Mouse (Mus musculus): ENCODE measurements at regions not wholly inside any gene's neighbourhood (a gene's known extent, or its start where the extent isn't known, plus 50 kb on each side); places are given as distances from the start of the nearest gene placed in this dataset.
"Not testable (repeated sequence)": the region's sequence is repeated elsewhere in the genome, so short reads cannot be mapped to it uniquely, and the experiment has no call there.

DNA sequence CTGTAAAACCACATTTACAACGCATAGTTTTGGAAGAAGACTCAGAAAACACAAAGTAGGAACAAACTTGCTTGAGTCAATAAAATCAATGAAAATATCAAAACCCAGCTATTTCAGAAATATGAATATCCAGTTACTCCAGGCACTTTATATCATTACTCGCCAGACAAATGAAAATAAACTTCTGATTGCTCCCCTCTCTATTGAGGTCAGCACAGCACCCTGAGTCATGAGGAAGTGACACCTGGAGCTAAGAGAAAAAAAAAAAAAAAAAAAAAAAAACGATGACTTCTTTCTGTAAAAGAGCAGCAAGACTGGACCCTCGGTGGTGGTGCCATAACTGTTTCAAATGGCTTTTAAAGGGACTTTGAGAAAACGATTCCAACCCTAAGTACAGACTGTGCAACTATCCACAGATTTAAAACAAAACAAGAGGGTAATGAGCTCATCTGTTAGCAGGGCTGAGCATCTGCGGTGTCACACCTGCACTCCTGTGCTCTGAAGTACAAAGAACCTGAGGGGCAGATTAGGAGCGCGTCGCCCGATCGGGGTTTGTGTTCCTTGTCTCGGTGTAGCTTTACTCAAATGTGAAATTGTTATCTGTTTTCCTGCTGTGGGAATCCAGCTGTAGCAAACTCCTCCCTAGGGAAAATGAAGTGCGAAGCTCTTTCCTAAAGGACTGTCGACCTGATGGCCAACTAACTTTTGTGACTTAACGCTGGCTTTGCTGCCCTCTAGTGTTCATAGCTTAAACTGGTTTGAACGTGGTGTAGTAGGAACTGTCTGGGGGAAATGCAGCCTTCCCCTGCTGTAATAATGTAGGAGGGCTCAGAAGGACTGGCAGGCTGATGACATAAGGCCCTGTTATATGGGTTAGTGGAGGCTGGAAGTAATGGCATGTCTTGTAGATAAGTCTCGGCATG is 449.9 kb downstream of the Dad1 start:
- Histone ChIP-seq H3K4me1 (replicated peaks) (no peaks in the 10 kb centered on the region), H3K4me3 (replicated peaks) (no peak overlapping the region), H3K4me2 (replicated peaks) (peak overlapping the region; percentile 44), H3K36me3 (no peaks in the 10 kb centered on the region), H3K9me3 (no peaks in the 10 kb centered on the region), H3K27me3 (replicated peaks) (no peaks in the 10 kb centered on the region), H3K9ac (no peak overlapping the region), H3K27ac (no peak overlapping the region)
- WGBS = 26% methylated on average over 17 of the region's 17 CpGs
- peak; percentile 69 for ATAC-seq

GRCm38 (mm10) chr14:53802547-53802946 is 451.4 kb downstream of the Dad1 start:
- Histone ChIP-seq H3K9me3 (no peaks in the 10 kb centered on the region), H3K9ac (no peak overlapping the region), H3K4me1 (replicated peaks) (no peaks in the 10 kb centered on the region), H3K36me3 (no peaks in the 10 kb centered on the region), H3K27ac (no peak overlapping the region), H3K4me3 (replicated peaks) (no peak overlapping the region), H3K4me2 (replicated peaks) (no peak overlapping the region), H3K27me3 (replicated peaks) (no peaks in the 10 kb centered on the region)
- no peak for ATAC-seq
- WGBS = 84% methylated on average over 3 of the region's 3 CpGs

GRCm38 (mm10) chr14:53800508-53801136 is 453.3 kb downstream of the Dad1 start:
- ATAC-seq = no peak
- Histone ChIP-seq H3K9ac (no peak overlapping the region), H3K4me1 (replicated peaks) (no peaks in the 10 kb centered on the region), H3K4me2 (replicated peaks) (no peak overlapping the region), H3K27ac (no peak overlapping the region), H3K36me3 (no peaks in the 10 kb centered on the region), H3K27me3 (replicated peaks) (no peaks in the 10 kb centered on the region), H3K4me3 (replicated peaks) (no peak overlapping the region), H3K9me3 (no peaks in the 10 kb centered on the region)
- WGBS = 75% methylated on average over 11 of the region's 11 CpGs

- H3K9ac ChIP-seq; H3K9me3 ChIP-seq; H3K4me3 ChIP-seq (replicated peaks); H3K27ac ChIP-seq; H3K36me3 ChIP-seq; H3K4me1 ChIP-seq (replicated peaks); H3K27me3 ChIP-seq (replicated peaks): not testable (repeated sequence)
- WGBS = 59% methylated on average over 1 of the region's 1 CpGs
- peak; percentile 36; the same call in 1 of the 2 replicates for ATAC-seq
- H3K4me2 ChIP-seq (replicated peaks) = 0 out of 2 replicates have a peak overlapping the region, but pooled peaks have one; percentile 6
These were observed 458.7 kb downstream of the Dad1 start for GRCm38 (mm10) chr14:53795160-53795559.

DNA sequence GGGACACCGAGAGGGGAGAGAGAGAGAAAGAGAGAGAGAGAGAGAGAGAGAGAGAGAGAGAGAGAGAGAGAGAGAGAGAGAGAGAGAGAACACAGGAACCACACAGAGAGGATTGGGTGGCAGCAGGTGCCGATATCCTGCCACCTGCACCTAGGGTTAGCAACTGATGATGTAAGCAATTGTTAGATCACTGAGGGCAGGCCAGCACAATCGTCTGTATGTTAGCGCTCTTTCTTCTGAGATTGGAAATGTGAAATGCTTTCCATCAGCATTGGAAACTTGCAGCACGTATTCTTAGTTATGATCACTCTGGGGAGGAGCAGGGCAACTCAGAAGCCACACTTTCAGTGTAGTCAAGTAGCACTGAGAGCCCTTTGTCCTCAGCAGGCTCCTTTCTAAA is 459.4 kb downstream of the Dad1 start:
- H3K4me1 ChIP-seq (replicated peaks) = no peaks in the 10 kb centered on the region
- no peak overlapping the region for H3K4me3 ChIP-seq (replicated peaks)
- H3K4me2 ChIP-seq (replicated peaks) = no peak overlapping the region
- no peak overlapping the region for H3K9ac ChIP-seq
- H3K27me3 ChIP-seq (replicated peaks) = no peaks in the 10 kb centered on the region
- 85% methylated on average over 5 of the region's 5 CpGs for WGBS
- no peak for ATAC-seq
- no peaks in the 10 kb centered on the region for H3K9me3 ChIP-seq
- H3K36me3 ChIP-seq = no peaks in the 10 kb centered on the region
- no peak overlapping the region for H3K27ac ChIP-seq

DNA sequence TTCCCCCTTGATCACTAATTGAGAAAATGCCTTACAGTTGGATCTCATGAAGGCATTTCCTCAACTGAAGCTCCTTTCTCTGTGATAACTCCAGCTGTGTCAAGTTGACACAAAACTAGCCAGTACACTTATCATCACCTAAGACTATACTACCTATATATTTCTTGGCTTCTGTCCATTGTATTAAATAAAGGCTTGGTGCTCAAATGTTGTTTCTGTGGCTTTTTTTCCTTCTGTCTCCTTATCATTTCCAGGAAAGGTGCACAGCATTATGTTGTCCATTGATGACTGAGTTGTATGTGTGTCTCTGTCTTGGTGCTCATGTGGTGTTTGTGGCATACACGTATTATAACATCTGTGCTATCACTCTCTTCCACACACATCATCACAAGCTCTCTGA is 461.5 kb downstream of the Dad1 start:
- not testable (repeated sequence) for H3K9ac ChIP-seq; H3K9me3 ChIP-seq; H3K27ac ChIP-seq; ATAC-seq; H3K4me1 ChIP-seq (replicated peaks); H3K4me3 ChIP-seq (replicated peaks); H3K36me3 ChIP-seq; H3K4me2 ChIP-seq (replicated peaks); H3K27me3 ChIP-seq (replicated peaks)
- 88% methylated on average over 1 of the region's 1 CpGs for WGBS

DNA sequence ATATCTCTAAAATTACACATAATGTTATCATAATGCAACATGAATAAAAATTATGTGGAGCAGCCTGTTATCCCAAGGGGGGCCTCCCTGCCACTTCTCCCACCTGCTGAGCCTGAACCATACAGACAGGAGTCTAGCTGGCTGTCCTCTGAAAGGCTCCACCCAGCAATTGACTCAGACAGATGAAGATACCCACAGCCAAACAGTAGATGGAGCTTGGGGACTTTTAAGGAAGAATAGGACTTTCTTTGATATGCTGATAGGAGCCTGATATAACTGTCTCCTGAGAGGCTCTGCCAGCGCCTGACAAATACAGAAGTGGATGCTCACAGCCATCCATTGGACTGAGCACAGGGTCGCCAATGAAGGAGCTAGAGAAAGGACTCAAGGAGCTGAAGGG is 468.4 kb downstream of the Dad1 start:
- H3K27ac ChIP-seq; H3K4me2 ChIP-seq (replicated peaks); ATAC-seq; H3K27me3 ChIP-seq (replicated peaks); H3K4me1 ChIP-seq (replicated peaks); H3K9me3 ChIP-seq; H3K36me3 ChIP-seq; H3K9ac ChIP-seq; H3K4me3 ChIP-seq (replicated peaks): not testable (repeated sequence)
- WGBS = 74% methylated on average over 2 of the region's 2 CpGs

- H3K4me3 ChIP-seq (replicated peaks) = no peak overlapping the region
- ATAC-seq = no peak
- H3K4me2 ChIP-seq (replicated peaks) = no peak overlapping the region
- WGBS = 69% methylated on average over 3 of the region's 3 CpGs
- no peaks in the 10 kb centered on the region for H3K4me1 ChIP-seq (replicated peaks)
- H3K27ac ChIP-seq = no peak overlapping the region
- H3K27me3 ChIP-seq (replicated peaks) = no peaks in the 10 kb centered on the region
- no peaks in the 10 kb centered on the region for H3K36me3 ChIP-seq
- no peak overlapping the region for H3K9ac ChIP-seq
- no peaks in the 10 kb centered on the region for H3K9me3 ChIP-seq
These were observed 476.5 kb downstream of the Dad1 start for GRCm38 (mm10) chr14:53777375-53777774.

DNA sequence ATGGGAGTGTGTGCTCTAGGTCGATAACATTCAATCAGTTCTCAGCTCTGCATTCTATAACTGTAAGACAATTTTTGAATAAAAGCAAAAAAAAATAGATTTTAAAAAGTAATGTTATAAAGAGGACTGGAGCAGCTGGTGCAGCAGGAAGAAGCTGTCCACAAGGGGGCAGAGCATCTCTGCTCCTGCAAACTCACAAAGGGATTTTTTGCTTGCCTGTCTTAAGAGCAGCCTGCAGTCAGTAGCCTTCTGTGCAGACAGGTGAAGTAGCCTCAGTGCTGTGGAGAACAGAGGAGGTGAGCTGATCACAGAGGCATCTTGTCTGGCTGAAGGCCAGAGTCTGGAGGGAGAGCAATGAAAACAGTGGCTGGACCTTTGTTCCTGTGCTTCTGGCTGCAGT is 477.2 kb downstream of the Dad1 start:
- H3K4me2 ChIP-seq (replicated peaks); H3K36me3 ChIP-seq; ATAC-seq; H3K27me3 ChIP-seq (replicated peaks); H3K27ac ChIP-seq; H3K9ac ChIP-seq; H3K4me1 ChIP-seq (replicated peaks); H3K9me3 ChIP-seq; H3K4me3 ChIP-seq (replicated peaks): not testable (repeated sequence)
- WGBS = 47% methylated on average over 1 of the region's 1 CpGs

GRCm38 (mm10) chr14:53766501-53766900 is 487.4 kb downstream of the Dad1 start:
- H3K4me3 ChIP-seq (replicated peaks); H3K36me3 ChIP-seq; H3K9me3 ChIP-seq; H3K27ac ChIP-seq; H3K4me2 ChIP-seq (replicated peaks); H3K9ac ChIP-seq; H3K27me3 ChIP-seq (replicated peaks); ATAC-seq; H3K4me1 ChIP-seq (replicated peaks): not testable (repeated sequence)
- 53% methylated on average over 6 of the region's 6 CpGs for WGBS

- H3K27ac ChIP-seq; H3K9ac ChIP-seq; H3K4me2 ChIP-seq (replicated peaks); H3K9me3 ChIP-seq; ATAC-seq; H3K4me3 ChIP-seq (replicated peaks); H3K4me1 ChIP-seq (replicated peaks); H3K36me3 ChIP-seq; H3K27me3 ChIP-seq (replicated peaks): not testable (repeated sequence)
- WGBS = 86% methylated on average over 1 of the region's 1 CpGs
These were observed 488.0 kb downstream of the Dad1 start for GRCm38 (mm10) chr14:53765918-53766317.

GRCm38 (mm10) chr14:53760578-53760977 is 493.3 kb downstream of the Dad1 start:
- H3K36me3 ChIP-seq; H3K9ac ChIP-seq; H3K4me2 ChIP-seq (replicated peaks); ATAC-seq; H3K9me3 ChIP-seq; H3K4me1 ChIP-seq (replicated peaks); H3K27me3 ChIP-seq (replicated peaks); H3K27ac ChIP-seq; H3K4me3 ChIP-seq (replicated peaks): not testable (repeated sequence)
- WGBS = 79% methylated on average over 2 of the region's 2 CpGs

DNA sequence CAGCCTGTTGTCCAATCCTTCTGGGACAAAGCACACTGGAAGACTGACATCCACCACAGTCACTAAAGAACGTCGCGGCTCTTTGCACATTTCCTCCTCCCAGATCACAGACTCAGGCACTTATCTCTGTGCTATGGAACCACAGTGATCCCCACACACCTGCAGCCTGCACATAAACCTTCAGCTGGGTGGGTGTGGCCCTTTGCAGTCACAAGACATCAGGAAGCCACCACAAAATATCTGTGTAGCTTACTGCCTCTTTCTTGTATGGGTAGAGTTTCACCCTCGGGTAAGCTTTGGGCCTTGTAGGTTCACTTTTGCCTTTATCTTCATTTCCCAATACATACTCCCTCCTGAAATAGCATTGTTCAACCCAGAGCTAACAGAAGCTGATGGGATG is 496.1 kb downstream of the Dad1 start:
- H3K4me3 ChIP-seq (replicated peaks); H3K4me1 ChIP-seq (replicated peaks); H3K9me3 ChIP-seq; H3K36me3 ChIP-seq; H3K27me3 ChIP-seq (replicated peaks); H3K27ac ChIP-seq; H3K4me2 ChIP-seq (replicated peaks); H3K9ac ChIP-seq; ATAC-seq: not testable (repeated sequence)
- WGBS = 56% methylated on average over 4 of the region's 4 CpGs

Measured in intestine, embryonic 15.5 days (tissue).